Mouse (Mus musculus) common myeloid progenitor, adult 5-6 weeks (primary cell): ENCODE results near the gene Castor1. TPM values are rescaled to one million over a fixed set of nuclear protein-coding genes. Genes with fewer than 3 reads are reported as not detected.
A peak's percentile ranks its signal among the peaks of the same experiment; 100 is the strongest.

Experiments
- ATAC-seq: replicated peaks from 2 replicates; pipeline ENCODE4 v1.8.0; 2016; ENCODE audit warnings: low read depth, mild to moderate bottlenecking, moderate TSS enrichment, inconsistent platforms; ENCODE audit not compliant: poor library complexity, severe bottlenecking
- total RNA-seq: library from RNA; stranded (forward); fragments of 200-1000, 187-1606 nt; gene quantifications from 2 replicates; pipeline ENCODE4 v1.2.3, GENCODE M21; 2017

Gene Castor1
- total RNA-seq, 1 experiment from 2014 or later, result 0.50 TPM

GRCm38 (mm10) chr11:4205097-4205655 is 12.8 kb upstream of the Castor1 start:
- no peak for ATAC-seq

GRCm38 (mm10) chr11:4205951-4206350 is 12.1 kb upstream of the Castor1 start:
- ATAC-seq, result no peak

GRCm38 (mm10) chr11:4206563-4206962 is 11.5 kb upstream of the Castor1 start:
- peak; percentile 70 for ATAC-seq

GRCm38 (mm10) chr11:4207655-4208054 is 10.4 kb upstream of the Castor1 start:
- ATAC-seq, result no peak

- no peak; the same call in 1 of the 2 replicates for ATAC-seq
These were observed 8.5 kb upstream of the Castor1 start for GRCm38 (mm10) chr11:4209556-4209955.

GRCm38 (mm10) chr11:4210786-4211185 is 7.2 kb upstream of the Castor1 start:
- no peak for ATAC-seq

- no peak for ATAC-seq
These were observed 4.9 kb upstream of the Castor1 start for GRCm38 (mm10) chr11:4213107-4213506.

- ATAC-seq, result no peak
These were observed 3.5 kb upstream of the Castor1 start for GRCm38 (mm10) chr11:4214572-4214971.

GRCm38 (mm10) chr11:4215061-4215460 is 3.0 kb upstream of the Castor1 start:
- no peak for ATAC-seq

- ATAC-seq, result no peak
These were observed 1.6 kb upstream of the Castor1 start for GRCm38 (mm10) chr11:4216248-4217000.

GRCm38 (mm10) chr11:4218637-4219036 is 612 bp downstream of the Castor1 start:
- no peak for ATAC-seq

- ATAC-seq, result no peak
These were observed 1.3 kb downstream of the Castor1 start for GRCm38 (mm10) chr11:4219317-4219751.

- ATAC-seq, result no peak
These were observed 1.9 kb downstream of the Castor1 start for GRCm38 (mm10) chr11:4219908-4220307.

- peak; percentile 45 for ATAC-seq
These were observed 2.7 kb downstream of the Castor1 start for GRCm38 (mm10) chr11:4220443-4221400.

- peak; percentile 7; the same call in 1 of the 2 replicates for ATAC-seq
These were observed 4.3 kb downstream of the Castor1 start for GRCm38 (mm10) chr11:4222046-4222950.

- no peak; the same call in 1 of the 2 replicates for ATAC-seq
These were observed 5.6 kb downstream of the Castor1 start for GRCm38 (mm10) chr11:4223393-4224188.

GRCm38 (mm10) chr11:4224223-4224622 is 6.2 kb downstream of the Castor1 start:
- ATAC-seq, result no peak

GRCm38 (mm10) chr11:4226569-4227325 is 8.7 kb downstream of the Castor1 start:
- no peak for ATAC-seq
